Mouse (Mus musculus): ENCODE measurements at regions not wholly inside any gene's neighbourhood (a gene's known extent, or its start where the extent isn't known, plus 50 kb on each side); places are given as distances from the start of the nearest gene placed in this dataset.

DNA sequence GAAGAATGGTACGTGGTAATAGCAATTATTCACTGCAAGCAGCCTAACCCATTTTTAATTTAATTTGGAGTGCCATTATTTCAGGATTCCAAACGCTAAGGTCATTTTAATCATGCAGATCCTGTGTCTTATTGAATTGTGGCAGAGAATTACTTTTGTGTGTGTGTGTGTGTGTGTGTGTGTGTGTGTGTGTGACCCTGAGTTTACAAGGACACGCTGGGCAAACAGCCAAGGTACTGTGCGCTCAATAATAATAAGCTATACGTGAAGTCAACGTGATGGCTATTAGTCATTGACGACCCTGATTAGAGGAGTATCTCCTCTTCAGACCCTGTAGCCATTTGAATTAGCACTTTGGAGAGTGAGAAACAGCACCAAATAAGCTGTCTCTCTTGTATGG lies 144.1 kb downstream of the Klf7 start:
- in situ Hi-C loops (cut with MboI) = no loop called here

DNA sequence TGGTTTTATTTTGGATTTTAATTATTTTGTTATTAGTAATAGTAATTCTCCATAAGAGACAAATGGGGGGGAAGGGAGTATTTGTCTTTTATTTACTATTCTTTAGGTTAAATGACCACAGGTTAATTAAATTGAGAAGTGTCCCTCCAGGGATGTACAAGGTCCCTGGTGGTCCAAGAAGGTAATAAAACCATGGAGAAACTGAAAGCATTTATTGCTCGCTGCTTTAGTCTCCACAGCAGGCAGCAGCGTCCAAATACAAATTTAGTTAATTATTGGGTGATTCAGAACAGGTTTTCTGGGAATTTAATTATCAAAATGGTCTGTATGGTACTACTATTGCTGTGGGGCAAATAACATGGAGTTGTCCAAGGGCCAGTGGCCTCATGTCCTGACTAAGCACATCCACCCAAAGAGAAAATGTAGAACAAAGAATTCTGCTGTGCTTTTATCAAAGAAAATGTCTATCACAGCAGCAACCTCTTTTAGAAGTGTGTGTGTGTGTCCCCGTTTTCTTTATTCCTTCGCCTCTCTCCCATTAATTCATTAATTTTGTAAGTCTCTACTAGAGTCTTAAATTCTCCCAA lies 144.7 kb downstream of the Klf7 start:
- in situ Hi-C loops (cut with MboI) = no loop called here

DNA sequence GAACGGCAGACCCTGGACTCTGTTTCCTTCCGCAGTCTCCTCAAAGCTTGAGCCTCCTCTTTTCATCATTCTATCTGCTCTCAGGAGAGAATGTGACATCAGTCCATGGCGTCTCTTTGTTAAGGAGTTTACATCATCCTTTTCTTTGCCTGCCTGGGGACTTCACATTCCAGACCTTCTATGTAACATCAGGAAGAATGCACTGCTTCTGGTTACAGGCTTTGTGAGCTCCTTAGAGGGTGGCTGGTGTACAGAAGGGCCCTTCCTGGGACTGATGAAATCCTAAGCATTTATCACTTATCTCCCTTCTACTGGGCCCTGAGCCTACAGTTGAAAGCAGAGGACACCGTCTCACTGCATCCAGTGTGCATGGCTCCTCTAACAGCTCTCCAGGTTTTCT lies 145.2 kb downstream of the Klf7 start:
- in situ Hi-C loops (cut with MboI) = no loop called here

DNA sequence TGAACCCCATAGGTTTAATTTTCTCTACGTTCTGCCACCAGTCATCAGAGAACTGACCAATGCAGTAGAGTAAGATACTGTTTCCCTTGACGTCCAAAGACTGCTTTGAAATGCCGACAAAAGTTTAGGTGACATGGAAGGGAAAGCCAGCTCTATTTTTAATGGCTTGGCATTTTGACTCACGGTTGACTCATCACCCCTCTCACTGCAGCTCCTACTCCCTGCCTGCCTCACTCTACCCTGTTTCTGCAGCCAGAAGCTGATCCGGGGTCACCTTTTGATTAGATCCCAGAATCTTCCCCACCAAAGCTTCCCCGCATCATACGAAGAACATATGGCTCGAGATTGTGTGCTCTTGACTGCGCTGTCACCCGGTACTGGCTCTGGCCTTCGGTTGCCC lies 154.2 kb downstream of the Klf7 start:
- in situ Hi-C loops (cut with MboI) = loop anchor here (25.0 kb wide), 1 partner anchor 469 kb away; no protein-coding TSS in a partner anchor

DNA sequence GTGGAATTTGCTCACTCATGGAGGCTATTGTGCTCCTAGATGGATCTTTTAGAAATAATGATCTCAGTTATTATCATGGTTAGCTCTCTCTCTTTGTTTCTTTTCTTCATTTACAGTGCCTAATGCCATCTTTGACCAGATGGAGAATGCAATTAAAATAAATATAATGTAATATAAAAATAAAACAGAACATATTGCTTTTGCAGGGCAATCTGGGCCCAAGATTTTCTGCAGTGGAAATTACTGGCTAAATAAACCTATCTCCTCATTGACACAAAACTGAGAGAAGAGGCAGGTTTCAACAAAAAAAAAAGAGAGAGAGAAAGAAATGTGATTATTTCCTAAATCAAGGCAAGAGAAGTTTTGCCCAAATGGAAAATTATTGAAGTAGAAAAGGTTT lies 156.6 kb downstream of the Klf7 start:
- in situ Hi-C loops (cut with MboI) = loop anchor here (25.0 kb wide), 1 partner anchor 472 kb away; no protein-coding TSS in a partner anchor

DNA sequence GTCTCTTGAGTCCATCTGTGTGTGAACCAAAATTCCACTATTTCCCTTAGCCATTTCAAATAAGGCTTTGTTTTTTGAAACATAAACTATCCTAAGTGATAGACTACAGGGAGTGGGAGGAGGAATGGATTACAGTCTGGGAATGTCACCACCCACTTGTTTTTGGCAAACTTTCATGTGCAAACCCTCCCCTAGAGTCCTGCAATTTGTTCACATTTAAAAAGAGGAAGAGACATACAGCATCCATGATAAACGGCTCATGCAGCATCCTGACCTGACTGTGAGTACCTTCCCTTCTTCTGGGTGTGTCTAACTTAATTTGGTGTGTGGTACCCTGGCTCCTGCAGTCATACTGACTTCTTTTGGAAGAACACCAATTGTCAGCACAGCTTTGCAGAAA lies 157.6 kb downstream of the Klf7 start:
- in situ Hi-C loops (cut with MboI) = loop anchor here (25.0 kb wide), 1 partner anchor 473 kb away; no protein-coding TSS in a partner anchor

DNA sequence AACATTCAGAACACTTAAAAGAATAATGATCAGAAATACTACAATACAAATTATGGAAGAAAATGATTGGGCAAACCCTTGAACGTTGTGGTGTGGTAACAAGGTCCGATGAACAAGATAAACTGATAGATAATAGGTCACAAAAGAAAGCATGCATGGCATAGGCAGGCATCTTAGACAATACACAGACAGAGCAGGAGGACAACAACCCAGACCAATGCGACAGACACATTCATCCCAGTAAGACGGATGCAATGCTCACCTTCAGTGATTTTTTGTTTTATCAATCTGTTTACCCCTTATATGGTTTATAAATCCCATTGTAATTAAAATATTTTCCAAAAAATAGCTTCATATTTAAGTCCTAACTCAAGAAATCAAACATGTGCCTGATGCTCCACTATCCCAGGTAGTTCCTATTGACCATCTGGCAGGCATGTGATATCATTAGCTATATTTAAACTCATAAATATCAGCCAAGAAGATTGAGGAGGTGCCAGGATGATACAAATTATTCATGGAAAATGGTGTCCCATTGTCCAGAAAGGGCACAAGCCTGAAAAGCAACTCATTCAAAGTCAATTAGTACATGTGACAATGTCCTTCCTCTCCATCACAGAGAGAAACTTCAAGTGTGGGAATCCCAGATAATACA lies 166.3 kb downstream of the Klf7 start:
- in situ Hi-C loops (cut with MboI) = loop anchor here (25.0 kb wide), 1 partner anchor 481 kb away; no protein-coding TSS in a partner anchor

DNA sequence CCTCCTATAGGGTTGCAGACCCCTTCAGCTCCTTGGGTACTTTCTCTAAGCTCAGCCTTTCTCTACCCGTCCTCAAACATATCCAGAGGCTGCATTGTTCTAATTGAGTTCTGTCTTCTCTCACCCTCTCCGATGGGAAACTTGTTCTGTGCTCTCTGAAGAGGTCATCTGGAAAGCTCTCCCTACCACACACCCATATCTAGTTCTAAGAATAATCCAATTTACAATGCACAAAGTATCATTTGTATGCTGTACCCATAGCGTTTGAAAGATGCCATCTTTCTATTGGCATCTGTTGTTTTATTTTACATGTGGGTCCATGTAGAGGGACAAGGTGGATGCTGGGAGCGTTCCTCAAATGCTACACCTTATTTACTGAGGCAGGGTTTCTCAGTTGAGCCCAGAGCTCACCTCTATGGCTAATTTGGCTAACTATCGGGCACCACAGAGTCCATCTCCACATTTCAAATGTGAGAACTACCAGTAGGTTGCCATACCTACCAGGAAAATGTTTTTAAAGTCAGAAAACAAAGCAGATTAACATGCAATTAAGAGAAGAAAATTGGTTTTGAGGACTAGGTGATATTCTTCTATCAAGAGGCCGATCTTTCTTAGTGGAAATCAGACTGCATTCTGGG lies 167.1 kb downstream of the Klf7 start:
- in situ Hi-C loops (cut with MboI) = loop anchor here (25.0 kb wide), 1 partner anchor 482 kb away; no protein-coding TSS in a partner anchor

DNA sequence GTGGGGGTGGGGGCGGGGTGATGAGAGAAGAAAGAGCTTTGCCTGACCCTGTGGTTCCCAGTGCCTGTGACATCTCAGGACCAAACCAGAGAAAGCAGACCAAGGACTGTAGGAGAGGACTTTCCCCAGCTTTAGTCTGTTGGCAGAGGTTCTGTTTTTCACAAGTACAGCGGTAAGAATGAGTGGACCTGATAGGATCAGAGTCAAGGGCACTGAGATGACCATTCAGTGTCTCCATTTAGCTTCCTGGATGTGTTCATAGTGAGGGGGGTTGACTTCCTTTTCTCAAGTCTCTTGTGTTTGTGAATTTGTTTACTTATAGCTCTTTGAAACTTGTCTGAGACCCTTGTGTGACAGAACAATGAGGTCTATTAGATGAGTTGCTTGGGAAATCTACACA lies 167.9 kb downstream of the Klf7 start:
- in situ Hi-C loops (cut with MboI) = loop anchor here (25.0 kb wide), 1 partner anchor 483 kb away; no protein-coding TSS in a partner anchor

DNA sequence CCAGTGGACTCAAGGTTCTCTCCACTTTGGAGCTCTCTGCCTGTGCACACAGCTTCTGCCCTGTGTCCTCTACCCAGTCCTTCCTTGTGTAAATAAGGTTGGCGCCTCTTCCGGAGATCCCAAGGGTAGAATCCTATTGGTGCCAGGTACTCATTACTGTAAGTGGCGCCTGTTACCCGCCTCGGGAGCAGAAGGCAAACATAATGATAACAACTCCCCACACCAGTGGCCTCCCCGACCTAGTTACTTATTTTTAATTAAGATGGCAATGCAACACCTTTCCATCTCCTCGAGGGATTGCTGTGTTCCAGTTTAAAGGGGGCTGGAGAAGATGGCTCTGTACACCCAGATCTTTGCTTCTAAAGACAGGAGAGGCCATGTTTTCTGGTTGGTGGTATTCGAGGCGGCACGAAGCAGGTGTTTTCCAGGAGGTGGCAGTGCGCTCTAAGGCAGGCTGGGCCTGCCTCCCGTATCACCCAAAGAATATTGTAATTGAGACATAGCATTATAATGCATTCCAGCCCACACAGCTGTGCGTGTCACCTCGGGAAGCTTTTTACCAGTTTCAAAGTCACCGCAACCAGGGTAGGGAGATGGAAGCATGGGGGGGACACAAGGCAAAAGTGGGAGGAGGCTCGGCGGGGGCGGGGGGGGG lies 168.7 kb downstream of the Klf7 start:
- in situ Hi-C loops (cut with MboI) = loop anchor here (25.0 kb wide), 1 partner anchor 484 kb away; no protein-coding TSS in a partner anchor

DNA sequence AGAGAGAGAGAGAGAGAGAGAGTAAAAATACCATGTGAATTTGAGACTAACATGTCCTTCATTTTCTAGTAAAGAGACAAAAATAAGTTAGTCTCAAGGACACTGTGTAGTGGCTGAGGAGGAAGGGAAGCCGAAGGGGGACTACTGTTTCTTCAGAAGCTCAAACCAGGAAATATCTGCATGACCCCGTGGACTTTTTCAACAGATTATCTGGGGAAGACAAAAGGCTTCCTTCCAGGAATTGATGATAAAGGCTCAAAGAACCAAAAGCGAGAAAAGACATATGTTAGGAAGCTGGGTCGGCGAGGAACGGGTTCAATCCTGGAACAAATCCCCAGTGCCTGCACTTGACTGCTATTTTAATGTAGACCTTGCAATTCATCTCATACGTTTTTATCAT lies 170.4 kb downstream of the Klf7 start:
- in situ Hi-C loops (cut with MboI) = loop anchor here (25.0 kb wide), 1 partner anchor 486 kb away; no protein-coding TSS in a partner anchor

DNA sequence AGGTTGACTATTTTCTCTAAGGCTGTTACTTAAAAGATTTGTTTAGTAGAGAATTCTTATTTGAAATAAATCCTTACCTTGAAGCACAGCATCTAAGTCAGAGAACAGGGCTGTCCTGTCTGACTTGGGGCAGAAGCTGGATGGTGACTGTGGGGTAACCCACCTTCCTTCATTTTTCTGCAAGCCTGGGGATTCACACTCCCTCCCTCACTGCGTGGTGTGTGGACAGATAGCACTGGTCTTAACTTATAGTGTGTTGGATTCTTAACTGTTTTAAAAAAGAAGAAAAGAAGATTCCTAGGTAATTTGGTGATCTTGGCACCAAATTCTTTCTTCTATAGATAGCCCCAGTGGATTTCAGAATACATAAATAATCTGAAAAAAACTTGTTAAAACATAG lies 174.8 kb downstream of the Klf7 start:
- in situ Hi-C loops (cut with MboI) = no loop called here

DNA sequence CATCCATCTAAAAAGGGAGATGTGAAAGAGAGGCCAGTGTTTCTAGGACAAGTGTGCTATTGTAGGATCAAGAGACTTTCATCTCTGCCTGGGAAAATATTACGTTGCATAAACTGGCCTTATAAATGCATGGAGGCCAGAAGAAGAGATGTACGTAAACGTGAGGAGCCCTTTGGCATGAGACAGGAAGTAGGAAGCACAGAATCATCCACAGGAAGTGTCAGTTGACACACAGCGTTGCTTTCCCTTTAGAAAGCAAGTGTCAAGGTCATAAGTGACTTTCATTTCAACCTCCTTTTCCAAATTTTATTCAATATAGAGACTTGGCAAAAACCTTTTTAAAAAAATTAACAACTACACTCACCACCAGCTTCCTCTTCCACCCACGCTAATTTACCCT lies 175.2 kb downstream of the Klf7 start:
- in situ Hi-C loops (cut with MboI) = no loop called here

DNA sequence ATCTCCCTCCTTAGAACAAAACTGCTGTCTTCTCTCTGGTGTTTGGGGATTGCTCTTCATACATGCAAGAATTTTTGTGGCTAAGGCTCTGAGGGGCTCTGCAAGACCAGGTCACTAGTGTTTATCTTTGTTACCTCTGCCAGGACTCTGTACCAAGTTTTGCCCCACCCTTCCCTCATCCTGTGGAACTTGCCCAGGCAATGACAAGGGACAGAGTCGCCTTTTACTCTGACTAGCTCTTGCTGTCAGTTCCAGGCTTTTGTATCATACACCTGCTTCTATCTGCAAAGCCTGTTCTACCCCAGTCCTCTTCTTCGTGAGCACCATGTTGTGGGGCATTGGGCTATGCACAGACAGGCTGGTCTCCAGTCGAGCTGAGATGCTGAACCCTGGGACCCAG lies 175.7 kb upstream of the 4933402D24Rik start:
- in situ Hi-C loops (cut with MboI) = no loop called here

DNA sequence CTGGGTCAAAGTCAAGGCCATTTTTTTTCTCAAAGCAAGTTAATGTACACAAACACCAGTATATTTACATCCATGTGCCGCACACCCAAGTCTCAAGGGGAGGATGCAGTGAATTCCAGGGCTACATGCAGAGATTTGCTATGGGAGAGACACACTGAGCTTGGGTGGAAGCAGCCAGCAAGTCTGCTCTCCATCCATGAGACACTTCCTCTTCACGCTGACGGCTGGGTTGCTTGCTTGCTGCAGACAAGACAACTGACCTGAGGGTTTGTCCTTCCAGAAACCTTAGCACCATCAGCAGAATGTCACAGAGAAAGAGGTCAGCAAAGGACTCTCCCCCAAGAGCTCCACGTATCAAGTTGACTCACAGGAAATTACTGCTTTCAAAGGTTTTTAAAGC lies 169.3 kb upstream of the 4933402D24Rik start:
- in situ Hi-C loops (cut with MboI) = no loop called here

DNA sequence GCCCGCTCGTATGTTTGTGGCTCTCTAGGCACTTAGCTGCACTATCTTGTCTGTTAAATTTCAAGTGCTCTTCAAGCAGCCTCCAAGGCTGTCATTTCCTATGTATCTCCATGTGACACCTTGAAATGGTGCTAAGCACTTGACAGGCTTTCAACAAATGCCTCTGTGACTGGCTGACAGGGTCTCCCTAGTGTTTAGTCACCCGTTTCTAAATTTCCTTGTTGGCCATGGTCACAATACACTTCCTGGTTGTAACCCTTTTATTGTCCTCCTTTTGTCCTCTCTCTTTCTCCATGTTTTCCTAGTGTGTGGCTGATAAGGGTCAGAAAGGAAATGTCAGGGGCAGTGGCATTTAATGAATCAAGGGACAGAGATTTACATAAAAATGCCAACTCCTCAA lies 168.4 kb upstream of the 4933402D24Rik start:
- in situ Hi-C loops (cut with MboI) = no loop called here

DNA sequence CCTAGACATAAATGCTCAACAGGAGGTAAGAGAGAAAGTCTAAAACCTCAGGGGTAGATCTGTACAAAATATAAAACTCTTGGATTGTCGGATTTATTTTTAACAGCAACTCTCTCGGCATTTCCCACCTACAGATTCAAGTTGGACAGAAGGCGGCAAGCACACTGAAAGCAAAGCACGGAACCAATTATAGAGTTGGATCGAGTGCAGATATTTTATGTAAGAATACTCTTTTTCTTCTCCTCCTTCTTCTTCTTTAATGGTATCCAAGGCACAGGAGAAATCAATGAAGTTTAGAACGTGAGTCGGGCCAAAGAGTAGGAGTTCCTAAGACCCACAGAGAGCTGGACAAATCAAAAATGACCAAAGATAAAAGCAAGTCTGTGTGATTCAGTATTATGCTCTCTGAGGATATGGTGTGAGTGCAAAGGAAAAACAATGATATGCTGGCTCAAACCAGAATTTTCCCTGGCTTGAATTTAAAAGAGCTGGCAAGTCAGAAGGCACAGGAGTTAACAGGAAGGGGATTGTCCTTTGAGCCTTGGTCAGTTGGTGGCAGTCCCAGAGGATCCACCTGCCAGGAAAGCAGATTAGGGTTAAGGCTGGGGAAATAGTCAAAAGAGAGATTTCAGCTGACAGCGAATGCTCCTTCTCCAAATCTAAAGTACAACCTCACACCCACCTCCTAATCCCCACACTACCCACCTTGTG lies 165.7 kb upstream of the 4933402D24Rik start:
- in situ Hi-C loops (cut with MboI) = no loop called here

DNA sequence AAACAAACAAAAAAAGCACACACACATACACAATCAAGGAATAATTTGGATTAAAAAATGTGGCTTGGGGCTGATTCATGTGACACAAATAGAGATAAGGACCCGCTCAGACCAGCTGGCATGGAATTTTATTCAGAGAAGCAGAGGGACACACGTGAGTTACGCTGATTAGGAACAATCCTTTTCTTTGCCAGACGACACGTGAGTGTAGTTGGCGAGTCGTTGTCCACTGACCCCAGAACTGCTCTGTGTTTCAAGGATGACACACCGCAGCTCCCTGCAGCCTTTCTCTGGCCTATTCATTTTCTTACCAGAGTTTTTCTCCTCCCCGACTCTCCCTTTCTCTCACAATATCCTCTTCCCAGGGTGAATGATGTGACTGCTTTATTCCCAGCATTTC lies 163.4 kb upstream of the 4933402D24Rik start:
- in situ Hi-C loops (cut with MboI) = no loop called here

DNA sequence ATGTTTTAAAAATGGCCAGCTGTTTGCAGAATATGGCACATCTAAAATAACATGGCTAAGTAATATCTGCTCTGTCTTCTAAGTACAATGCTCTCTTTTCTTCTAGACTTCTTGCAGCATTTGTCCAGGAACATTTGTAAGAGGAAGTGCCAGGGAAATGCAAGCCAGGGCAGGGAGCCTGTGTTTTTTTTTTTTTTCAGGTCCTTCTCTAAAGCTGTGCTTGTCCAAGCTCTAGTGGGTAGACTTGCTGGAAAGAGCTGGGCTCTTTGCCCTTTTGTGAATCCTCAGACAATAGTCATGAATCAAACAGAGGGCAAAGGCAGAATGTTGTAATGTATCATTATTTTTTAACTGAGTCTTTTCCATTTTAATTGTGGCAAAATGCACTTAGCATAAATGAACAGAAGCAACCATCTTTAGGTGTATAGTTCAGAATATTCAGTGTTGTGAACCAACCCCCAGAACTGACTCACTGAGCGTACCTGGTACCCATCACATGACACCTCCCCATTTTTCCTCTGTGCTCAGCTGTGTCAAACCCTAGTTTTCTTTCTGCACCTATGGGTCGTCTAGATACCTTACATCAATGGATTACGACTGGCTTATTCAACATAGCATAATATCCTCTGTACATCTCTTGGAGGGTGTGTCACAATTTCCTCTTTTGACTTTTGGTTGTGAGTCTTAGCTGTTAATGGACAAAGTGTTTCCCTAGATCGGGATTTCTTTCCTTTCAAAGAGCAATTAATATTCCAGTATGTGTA lies 160.5 kb upstream of the 4933402D24Rik start:
- in situ Hi-C loops (cut with MboI) = no loop called here

DNA sequence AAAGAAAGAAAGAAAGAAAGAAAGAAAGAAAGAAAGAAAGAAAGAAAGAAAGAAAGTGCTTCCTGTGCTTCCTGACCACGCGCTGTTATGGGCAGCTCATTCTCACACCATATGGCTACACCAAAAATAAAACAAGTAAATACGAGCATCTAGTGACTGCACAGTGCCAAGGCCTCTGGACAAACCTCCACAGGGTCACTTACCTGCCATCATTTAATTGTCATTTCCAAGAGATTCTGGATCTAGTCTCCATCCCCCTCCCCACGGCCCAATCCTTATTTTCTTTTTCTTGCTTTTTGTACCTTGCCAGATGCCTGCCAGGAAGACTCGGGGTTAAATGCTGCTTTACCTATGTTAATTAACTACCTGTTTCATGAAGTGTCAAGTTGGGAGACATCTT lies 159.8 kb upstream of the 4933402D24Rik start:
- in situ Hi-C loops (cut with MboI) = no loop called here

DNA sequence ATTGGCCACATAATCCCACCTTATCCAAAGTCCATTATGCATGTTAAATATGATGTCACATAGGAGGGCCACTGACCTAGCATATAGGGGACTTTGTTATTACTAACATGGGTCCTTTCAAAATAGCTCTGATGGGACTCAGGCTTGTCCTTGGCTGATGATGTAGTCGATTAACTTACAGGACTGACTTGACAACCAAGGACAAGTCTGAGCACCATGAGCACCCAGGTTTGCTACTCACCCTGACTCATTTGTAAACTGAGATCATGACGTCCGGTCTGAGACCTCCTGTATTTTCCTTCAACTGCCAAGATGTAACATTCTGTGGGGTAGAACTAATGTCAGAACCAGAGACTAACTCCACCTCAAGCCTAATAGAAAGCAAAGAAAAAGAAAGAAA lies 159.3 kb upstream of the 4933402D24Rik start:
- in situ Hi-C loops (cut with MboI) = no loop called here

All from mature B cell (primary cell).